Mouse (Mus musculus): ENCODE results near the gene AC170998.1. TPM values are rescaled to one million over a fixed set of nuclear protein-coding genes. Genes with fewer than 3 reads are reported as not detected.

Gene AC170998.1
- not detected in 2 replicates for polyA plus RNA-seq (2021; fragmentation: Nextera tagmentation)
- long read RNA-seq, experiment 1, partial matches to known transcripts: 0 of 2 reads
- long read RNA-seq, experiment 1, other reads (novel, unspliced or antisense): 0 of 2 reads
- long read RNA-seq, experiment 2: 0 reads

GRCm38 (mm10) chr17:28725783-28726182 lies at the start of gene AC170998.1:
Gene AC170998.1, plus strand, starts transcription at chr17:28726083.

DNA sequence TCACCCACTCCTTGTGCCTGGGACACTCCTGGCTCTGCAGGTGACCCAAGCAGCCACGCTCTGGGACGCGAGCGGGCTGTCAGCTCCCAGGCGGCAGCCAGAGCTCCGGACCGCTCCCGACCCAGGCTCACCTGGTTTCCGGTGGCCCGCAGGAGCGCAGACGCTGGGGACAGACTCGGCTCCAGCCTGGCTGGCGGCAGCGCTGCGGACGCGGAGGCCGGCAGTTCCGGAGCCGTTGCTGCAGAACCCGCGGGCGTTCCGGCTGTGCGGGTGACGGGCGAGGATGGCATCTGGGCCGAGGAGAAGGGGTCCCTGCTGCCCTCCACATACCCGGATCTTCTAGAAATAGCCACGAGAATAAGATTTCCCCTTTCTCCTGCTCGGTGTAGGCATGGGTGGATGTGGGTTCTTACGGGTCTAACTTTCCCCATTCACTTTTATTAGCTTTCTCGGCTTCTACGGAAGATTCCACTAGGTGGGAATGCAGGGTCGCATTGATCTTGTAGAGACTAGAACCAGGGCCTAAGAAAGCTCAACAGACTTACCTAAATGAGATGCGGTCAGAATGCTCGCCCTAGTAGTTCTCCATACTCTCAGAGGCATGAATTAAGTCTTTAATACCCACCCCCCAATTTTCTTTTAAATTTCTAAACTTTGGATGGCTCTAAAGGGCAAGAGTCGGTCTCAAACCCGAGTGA lies 36.1 kb upstream of the AC170998.1 start, which contains the start of gene Slc26a8:
Slc26a8 (minus strand) TSS at position 648 of the 698 bp plus-strand sequence.

GRCm38 (mm10) chr17:28690776-28691686 lies 34.9 kb upstream of the AC170998.1 start, which contains the start of gene Mapk14:
Gene Mapk14, plus strand, starts transcription at chr17:28691329.

DNA sequence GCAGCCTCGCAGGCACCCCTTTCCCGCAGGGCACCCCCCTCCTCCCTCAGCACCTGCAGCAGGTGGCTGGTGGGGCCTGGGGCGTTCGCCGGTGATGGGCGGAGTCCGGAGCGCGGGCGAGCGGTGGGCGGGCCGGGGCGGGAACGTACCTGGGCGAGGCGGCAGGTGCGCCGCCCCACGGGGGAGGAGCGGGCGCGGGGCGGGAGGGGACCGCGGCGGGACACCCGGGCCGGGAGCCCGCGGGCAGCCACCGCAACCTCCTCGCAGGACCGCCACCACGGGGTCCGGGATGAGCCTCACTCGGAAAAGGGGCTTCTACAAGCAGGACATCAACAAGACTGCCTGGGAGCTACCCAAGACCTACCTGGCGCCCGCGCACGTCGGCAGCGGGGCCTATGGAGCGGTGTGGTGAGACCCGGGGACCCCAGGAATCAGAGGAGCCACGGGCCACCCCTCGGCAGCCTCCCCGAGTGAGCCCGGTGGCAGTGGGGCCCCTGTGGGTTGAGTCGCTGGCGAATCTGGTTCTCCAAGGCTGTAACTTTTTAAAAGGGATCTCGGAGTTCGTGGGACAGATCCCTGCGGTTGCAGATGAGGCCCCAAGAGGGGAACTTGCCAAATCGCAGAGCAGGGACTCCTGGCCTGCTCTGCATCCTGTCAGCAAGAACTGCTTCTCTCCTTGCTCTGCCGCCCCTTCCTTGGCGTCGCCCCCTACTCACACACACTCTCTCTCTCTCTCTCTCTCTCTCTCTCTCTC lies 43.4 kb downstream of the AC170998.1 start, which contains the start of gene Mapk13:
Mapk13 (plus strand) TSS at position 177 of the 754 bp plus-strand sequence.

Other genes starting within 250 kb of the AC170998.1 start
- gene Fkbp5, start 208.6 kb upstream of the AC170998.1 start, polyA plus RNA-seq (2021; fragmentation: Nextera tagmentation): 3.2 and 4.0 TPM in 2 replicates
- not detected in 2 replicates for gene Armc12, start 195.3 kb upstream of the AC170998.1 start, polyA plus RNA-seq (2021; fragmentation: Nextera tagmentation)
- gene Clpsl2, start 176.7 kb upstream of the AC170998.1 start, polyA plus RNA-seq (2021; fragmentation: Nextera tagmentation): not detected in 2 replicates
- not detected in 2 replicates for gene Clps, start 165.3 kb upstream of the AC170998.1 start, polyA plus RNA-seq (2021; fragmentation: Nextera tagmentation)
- gene Lhfpl5, start 150.4 kb upstream of the AC170998.1 start, polyA plus RNA-seq (2021; fragmentation: Nextera tagmentation): 4.6 and 6.6 TPM in 2 replicates
- gene Srpk1, start 103.4 kb upstream of the AC170998.1 start, polyA plus RNA-seq (2021; fragmentation: Nextera tagmentation): 50.2 and 68.8 TPM in 2 replicates
- 1.4 and 1.9 TPM in 2 replicates for gene Slc26a8, start 35.9 kb upstream of the AC170998.1 start, polyA plus RNA-seq (2021; fragmentation: Nextera tagmentation)
- gene Mapk14, start 34.8 kb upstream of the AC170998.1 start, polyA plus RNA-seq (2021; fragmentation: Nextera tagmentation): 11.9 and 30.3 TPM in 2 replicates
- 1.3 and 1.4 TPM in 2 replicates for gene Mapk13, start 43.2 kb downstream of the AC170998.1 start, polyA plus RNA-seq (2021; fragmentation: Nextera tagmentation)
- 3.0 and 4.4 TPM in 2 replicates for gene Brpf3, start 75.0 kb downstream of the AC170998.1 start, polyA plus RNA-seq (2021; fragmentation: Nextera tagmentation)
- 0.18 and 0.20 TPM in 2 replicates for gene Pnpla1, start 132.3 kb downstream of the AC170998.1 start, polyA plus RNA-seq (2021; fragmentation: Nextera tagmentation)
- 1.8 and 3.4 TPM in 2 replicates for gene 4930539E08Rik, start 189.2 kb downstream of the AC170998.1 start, polyA plus RNA-seq (2021; fragmentation: Nextera tagmentation)
- 0.15 TPM in 1 of 2 replicates, not detected in the other for gene Pxt1, start 217.8 kb downstream of the AC170998.1 start, polyA plus RNA-seq (2021; fragmentation: Nextera tagmentation)
- 22.5 and 23.1 TPM in 2 replicates for gene Kctd20, start 225.9 kb downstream of the AC170998.1 start, polyA plus RNA-seq (2021; fragmentation: Nextera tagmentation)